Mouse (Mus musculus): ENCODE measurements around the gene Tmem131l. TPM values are rescaled to one million over a fixed set of nuclear protein-coding genes. Genes with fewer than 3 reads are reported as not detected.
A peak's percentile ranks its signal among the peaks of the same experiment; 100 is the strongest.

Gene Tmem131l
- total RNA-seq (2017), result 43.8 and 44.3 TPM in 2 replicates

DNA sequence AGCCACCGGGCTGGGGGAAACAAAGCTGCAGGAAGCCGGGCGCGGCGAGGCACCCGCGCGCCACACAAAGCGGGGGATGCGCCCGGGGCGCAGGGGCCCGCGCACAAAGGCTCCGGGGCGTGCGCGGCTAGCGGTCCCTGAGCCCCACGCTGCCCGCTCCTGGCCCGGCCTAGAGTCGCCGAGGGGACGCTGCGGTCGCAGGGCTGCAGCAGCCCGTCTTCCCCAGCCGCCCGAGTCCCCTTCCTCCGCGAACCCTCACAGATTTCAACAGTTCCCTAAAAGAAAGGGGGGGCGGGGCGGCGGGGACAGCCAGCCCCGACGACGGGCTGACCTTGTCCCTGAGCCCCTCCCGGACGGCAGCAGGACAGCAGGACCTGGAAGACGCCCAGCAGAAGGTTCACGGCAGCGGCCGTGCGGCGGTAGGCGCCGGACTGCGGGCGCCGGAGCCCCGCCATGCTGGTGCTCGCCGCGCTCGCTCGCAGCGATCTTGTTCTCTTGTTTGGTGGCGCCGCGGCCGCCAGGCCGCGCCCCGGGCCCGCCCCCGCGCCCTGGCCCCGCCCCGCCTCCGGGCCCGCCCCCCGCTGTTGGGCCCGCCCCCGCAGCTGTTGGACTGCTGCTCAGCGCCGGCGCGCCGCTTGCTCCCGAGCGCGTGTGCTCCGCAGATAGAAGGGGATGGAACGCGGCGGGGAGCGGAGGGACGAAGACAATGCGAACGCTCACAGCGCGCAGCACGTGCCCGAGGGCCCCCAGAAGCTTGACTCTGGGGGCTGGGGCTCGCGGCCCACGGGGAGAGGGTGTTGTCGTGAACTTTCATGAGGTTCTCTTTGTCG lies at the start of gene Tmem131l:
Tmem131l (minus strand) TSS at position 530 of the 830 bp plus-strand sequence.
- peak; percentile 53 for ATAC-seq (replicated peaks; ENCODE audit: low read depth, poor library complexity, severe bottlenecking)

DNA sequence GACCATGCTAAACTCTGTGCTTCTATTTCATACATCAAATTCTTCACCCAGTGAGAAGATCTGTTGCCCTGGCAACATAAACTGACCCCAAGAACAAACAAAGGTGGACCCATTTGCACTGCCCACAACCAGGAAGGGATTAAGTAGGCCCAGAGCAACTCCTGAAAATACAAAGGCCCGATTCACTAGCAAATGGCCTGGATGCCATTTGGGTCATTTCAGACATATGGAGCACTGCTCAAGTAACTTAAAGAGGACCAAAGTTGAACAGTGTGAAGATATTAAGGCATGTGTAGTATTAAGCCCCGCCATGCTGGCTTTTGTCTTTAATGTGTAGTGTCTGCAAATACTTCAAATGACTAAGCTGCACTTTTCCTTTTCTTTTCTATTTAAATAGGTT lies 46.9 kb upstream of the Tmem131l start:
- ATAC-seq (replicated peaks; ENCODE audit: low read depth, poor library complexity, severe bottlenecking), result no peak

DNA sequence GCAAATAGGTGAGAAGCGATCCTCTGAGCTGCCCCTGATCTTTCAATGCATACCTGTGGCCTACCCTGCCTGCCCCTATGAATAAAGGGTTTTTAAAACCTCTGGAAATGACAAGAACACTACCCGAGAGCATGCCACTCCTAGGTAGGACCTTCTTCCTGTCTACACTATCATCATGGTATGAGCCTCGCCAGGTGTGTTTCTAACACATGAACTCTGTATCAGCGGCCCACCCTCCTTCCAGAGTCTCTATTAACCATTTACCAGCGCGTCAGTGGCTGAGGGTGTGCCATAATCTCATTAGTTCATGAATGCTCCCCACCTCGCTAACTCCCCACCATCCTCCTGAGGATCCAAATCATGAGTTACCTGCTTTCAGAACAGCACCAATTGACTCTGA lies 46.4 kb upstream of the Tmem131l start:
- no peak for ATAC-seq (replicated peaks; ENCODE audit: low read depth, poor library complexity, severe bottlenecking)

DNA sequence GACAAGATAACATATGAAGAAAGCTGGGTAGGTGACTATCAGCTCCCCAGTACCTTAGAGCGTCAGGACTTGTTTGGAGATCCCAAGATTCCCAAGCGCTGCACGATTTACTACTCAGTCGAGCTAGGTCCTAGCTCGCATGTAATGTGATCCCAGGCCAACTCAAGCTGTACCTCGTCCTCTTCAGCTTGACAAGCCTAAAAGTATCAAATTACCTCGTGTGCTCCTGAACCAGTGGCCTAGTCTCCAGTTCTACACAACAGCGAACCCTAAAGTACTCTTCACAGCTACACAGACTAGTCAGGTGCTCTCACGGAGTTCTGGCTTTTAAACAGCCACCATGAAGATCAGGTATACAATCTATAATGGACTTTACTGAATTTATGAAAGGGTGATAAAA lies 45.5 kb upstream of the Tmem131l start:
- ATAC-seq (replicated peaks; ENCODE audit: low read depth, poor library complexity, severe bottlenecking), result no peak

DNA sequence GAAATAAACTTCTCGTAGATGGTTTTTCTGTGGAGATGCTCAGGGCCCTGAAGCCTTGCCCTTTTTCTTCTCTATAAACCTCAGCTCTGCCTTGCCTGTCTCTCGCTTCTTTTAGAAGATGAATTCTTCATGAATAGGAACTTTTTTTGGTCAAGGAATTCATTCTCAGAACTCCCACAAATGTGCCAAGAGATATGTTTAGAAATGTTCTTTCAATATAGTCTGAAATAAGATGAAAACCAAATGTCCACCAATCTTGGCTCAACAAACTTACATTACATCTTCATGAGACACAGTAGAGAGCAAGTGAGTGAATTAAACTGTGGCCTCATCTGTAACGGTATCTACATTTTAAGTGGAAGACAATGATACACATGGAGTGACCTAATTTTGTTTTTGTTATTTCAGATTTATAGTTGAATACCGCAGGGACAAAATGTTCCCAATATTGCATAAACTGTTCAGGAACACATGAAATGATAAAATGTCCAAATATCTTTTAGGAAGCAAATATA lies 41.3 kb upstream of the Tmem131l start:
- ATAC-seq (replicated peaks; ENCODE audit: low read depth, poor library complexity, severe bottlenecking), result no peak

DNA sequence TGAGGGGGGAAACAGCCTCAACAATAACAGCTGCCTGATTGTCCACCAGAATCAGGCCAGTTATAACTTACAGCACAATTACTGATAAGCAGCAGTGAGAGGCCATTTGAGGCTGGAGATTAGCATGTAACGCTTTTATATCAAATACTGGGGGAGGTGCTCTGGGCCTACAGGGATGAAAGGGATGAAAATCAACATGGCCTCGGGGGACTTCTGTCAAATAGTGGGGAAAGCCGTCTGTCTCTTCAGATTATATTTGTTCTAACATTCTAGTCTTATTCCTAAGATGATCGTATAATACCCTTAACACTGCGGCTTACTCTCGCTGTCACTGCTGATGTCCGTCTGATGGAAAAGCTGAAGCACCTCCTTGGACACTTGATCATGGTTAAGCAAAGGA lies 40.1 kb upstream of the Tmem131l start:
- ATAC-seq (replicated peaks; ENCODE audit: low read depth, poor library complexity, severe bottlenecking), result no peak

DNA sequence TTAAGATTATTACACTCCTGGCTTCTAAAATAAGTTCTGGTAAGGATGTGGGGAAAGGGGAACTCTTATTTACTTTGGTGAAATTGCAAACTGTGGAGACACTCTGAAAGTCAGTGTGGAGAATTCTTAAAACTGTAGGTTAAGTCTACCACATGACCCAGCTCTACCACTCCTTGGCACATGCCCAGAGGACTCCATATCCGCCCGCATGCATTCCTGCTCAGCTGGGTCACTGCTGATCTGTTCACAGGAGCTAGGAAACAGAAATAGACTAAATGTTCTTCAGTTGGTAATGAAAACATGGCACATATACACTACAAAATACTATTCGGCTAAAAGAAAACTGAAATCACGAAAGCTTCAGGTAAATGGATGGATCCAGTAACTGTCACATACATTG lies 37.5 kb upstream of the Tmem131l start:
- no peak for ATAC-seq (replicated peaks; ENCODE audit: low read depth, poor library complexity, severe bottlenecking)

DNA sequence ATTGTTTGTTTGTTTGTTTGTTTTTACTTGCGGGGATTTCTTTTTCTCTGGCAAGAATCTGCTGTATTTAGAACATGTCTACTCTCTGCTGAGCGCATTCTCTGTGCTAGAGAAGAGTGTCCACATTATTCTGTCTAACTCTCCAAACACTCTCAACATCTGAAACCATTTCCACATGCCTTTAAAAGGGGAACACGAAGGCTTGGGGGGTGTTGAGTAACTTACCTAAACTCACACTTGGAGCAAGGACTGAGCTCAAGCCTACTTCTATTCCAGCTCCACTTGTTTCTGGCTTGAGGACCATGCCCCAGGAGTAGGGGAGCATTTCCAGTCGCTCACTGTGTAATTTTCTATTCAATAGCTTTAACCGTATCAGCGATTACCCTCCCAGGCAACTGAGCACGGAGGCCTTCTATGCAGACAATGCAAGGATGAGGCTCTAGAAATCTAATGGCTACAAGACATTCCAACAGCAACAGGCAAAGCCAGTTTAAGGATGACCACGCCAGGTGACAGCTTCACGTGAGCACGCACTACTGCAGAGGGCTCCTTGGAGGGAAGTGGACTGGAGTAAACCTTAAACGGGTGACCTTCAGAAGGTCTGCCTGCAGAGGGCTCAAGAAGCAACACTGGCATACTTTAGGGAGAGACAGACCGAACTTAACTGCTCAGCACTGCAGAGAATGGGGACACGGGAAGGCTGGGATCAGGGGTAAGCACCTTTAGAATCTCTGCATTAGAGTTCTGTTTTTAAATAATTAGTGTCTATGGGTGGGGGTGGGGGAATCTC lies 36.8 kb upstream of the Tmem131l start:
- no peak for ATAC-seq (replicated peaks; ENCODE audit: low read depth, poor library complexity, severe bottlenecking)

DNA sequence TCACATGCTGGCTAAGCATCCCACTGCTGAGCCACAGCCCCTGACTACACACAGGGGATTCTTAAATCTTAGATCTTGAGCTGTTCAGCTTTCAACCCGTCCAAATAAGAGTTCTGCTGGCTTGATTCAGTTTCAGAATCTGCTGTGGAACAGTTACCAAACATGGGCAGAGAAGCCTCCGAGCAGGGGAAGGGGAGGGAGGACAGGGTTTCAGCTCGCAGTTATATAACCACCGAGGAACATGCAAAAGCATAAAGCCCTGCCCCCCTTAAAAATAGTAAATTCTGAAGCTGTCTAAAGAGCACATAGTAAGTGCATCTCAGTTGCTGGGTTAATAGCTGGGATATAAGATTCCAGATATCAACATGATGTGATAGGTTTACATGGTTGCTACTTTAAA lies 35.5 kb upstream of the Tmem131l start:
- ATAC-seq (replicated peaks; ENCODE audit: low read depth, poor library complexity, severe bottlenecking), result no peak

DNA sequence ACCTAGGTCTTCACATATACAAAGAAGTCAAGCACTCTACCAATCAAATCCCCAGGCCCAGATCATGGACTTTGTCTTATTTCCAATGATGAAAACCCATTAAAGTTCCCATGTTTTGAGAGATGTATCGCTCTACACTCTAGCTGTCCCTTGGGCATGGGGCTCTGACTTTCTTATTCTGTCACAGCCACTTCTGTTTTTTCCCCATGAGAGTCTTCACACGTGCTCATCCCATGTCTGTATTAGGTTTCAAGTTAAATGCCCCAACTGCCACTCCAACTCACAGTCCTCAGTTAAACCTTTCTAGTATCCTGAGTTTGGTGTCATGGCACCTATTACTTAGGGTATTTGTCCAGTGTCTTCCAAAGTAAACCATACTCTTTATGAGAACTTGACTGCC lies 34.8 kb upstream of the Tmem131l start:
- ATAC-seq (replicated peaks; ENCODE audit: low read depth, poor library complexity, severe bottlenecking), result no peak

DNA sequence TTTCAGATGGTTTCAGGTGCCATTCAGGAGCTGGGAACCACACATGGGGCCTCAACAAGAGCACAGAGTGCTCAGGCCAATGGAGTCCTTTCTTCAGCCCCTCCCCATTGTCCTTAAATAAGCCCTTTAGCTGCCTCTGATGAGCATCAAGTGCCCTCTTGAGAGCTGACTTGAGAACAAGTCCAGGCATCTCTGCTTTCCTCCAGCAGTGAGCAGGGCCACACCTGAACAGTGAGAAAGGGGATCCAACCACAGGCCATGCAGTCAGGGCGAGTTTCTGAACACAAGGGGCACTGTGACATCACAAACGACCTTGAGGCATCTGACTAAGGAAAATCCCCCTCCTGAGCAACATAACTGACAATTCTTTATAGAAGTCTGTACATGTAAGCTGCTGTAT lies 31.7 kb upstream of the Tmem131l start:
- 0 out of 2 replicates have a peak, but pooled peaks have one; percentile 40 for ATAC-seq (replicated peaks; ENCODE audit: low read depth, poor library complexity, severe bottlenecking)

DNA sequence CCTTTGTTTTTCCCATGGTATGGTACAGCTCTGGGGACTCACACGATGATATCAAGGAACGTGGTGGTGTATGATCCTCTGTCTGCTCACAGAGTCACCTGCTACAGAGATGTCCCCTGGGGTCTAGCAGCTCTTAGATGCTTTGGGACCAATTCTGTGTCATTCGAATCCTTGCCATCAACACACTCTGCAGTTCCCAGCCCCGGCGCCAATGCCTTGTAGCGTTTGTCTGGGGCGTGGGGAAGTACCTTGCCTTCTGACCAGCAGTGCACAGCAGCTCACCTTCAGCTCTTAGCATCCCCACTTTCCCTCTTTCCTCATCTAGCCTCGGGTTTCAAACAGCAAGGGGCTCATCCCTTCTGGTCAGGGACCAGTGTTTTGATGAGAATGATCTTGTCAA lies 30.8 kb upstream of the Tmem131l start:
- no peak for ATAC-seq (replicated peaks; ENCODE audit: low read depth, poor library complexity, severe bottlenecking)

DNA sequence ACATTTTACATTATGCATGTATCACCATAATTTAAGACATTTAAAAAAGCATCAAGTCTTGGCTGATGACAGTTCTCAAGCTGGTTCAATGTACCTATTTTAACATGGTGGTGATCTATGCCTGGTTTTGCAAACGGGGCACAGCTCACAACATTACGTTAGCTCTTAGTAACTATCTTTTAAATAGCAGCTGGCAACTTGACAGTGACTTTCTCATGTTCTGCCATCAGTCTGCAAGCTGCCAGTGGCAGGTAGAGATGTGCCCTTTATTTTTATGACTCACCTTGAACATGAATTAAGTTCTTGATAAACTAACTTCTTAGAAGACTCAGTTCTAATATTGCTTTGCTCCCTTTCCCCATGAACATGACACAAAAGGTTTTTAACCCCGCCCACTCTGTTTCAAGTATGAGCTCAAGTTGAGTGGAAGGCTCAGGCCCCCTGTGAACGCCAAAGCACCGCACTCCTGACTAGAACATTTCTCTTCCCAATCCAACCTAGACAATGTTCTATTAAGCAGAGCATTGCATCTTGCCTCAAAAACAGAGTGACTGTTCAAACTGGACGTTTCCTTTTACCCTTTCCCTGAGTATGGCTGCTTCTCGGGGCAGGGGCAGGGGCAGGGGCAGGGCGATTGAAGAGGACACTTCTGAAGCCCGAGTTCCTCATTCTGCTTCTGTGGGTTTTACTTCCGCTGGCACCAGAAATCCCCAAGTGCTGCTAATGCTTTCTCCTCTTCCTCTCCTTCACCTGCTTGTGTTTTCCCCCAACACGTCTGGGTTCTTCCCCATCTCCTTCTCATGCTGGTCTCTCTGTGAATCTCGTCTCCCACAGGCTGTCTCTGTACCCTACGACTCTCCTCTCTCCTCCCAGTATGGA lies 29.1 kb upstream of the Tmem131l start:
- peak; percentile 89 for ATAC-seq (replicated peaks; ENCODE audit: low read depth, poor library complexity, severe bottlenecking)

DNA sequence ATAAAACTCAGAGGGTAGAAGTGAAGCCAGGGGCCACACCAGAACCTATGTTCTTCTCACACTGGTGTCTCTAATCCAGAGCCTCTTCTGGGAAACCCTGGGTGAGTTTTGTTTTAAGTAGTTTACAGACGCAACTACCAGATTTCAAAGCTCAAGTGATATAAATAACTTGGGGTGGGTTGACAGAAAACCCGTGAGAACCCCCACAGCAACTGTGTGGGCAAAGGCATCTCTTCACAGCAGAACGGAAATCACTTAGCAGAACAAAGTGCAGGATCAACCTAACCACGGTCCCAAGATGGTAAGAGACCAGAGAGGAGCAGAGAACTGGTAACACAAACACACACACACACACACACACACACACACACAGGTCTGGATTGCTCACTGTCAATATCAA lies 25.9 kb upstream of the Tmem131l start:
- ATAC-seq (replicated peaks; ENCODE audit: low read depth, poor library complexity, severe bottlenecking), result no peak

DNA sequence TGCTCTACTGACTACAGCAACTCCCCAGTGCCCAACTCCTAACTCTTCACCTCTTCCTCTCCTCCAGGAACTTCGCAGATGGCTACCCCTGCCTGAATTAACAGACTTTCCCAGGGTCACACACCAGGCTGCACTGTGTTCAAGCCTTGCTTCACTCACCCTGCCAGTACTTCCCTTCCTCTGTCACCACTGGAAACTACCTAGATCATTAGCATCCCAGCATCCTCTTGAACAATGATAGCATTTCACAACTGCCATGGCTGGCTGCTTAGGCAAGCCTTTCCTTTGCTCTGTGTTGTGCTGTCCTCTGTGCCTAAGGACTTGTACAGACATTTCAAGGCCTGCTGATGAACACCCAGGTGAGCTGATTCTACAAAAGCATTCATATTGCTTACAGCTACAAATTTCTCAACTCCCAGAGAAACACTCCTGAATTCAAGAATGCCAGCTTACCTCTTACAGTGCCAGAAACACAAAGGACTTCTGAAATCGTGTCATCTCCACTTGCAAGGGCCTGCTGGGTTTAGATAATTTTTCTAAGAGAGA lies 23.5 kb upstream of the Tmem131l start:
- ATAC-seq (replicated peaks; ENCODE audit: low read depth, poor library complexity, severe bottlenecking), result 0 out of 2 replicates have a peak, but pooled peaks have one; percentile 24

DNA sequence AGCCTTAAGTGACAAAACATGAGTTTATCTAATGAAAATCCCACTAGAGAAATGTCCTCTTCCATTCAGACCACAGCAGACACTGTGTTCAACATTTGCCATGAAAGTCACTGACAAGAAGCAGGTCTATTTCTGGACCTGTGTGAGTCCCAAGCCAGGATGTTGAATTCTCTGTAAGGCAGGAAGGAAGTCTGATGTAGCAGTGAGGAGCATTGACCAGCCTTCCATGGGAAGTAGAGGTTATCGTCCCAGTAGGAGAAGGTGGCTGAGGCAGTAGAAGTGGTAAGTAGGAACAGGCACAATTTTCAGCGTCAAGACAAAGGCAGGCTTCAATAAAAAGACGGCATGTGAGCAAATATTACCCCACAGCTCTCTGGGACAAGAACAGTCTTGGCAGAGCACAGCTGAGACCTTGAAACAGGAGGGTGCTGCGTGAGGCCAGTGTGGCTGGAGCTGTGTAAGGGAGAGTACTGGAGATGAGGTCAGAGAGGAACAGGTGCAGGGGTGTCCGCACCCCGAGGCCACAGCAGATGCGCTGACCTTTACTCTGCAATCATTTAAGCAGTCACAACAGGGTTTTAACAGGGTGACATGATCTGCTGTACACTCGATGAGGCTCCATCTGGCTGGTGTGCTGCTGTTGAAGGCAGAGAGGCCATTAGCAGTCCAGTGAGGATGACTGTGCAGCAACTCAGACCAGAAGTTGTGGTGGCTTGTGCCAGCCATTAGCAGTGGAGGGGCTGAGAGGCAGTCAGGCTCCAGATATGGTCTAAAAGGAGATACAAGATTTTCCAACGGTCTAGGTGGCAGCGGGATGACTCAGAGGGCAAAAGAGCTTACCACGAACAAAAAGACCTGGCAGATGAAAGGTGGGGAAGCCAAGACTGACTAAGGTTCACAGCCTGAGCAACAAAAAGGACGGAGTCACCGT lies 21.8 kb upstream of the Tmem131l start:
- ATAC-seq (replicated peaks; ENCODE audit: low read depth, poor library complexity, severe bottlenecking), result peak; percentile 61; the same call in 1 of the 2 replicates

DNA sequence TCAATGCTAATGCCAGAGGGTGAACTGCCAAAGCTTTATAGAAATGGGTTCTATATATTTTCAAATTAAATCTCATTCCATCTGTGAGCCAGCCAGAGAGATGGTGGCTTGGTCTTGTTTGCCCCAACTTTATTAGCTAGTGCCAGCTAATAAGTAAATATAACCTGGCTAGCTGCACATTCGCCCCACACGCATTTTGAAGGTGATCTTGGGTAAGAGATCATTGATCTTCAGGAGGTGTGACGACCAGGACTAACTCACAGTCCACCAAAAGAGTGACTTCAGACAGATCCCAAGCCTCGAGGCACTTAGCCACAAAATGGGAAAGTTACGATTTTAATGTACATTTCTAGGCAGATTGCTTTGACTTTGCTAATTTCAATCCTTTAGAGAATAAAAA lies 21.0 kb upstream of the Tmem131l start:
- no peak for ATAC-seq (replicated peaks; ENCODE audit: low read depth, poor library complexity, severe bottlenecking)

DNA sequence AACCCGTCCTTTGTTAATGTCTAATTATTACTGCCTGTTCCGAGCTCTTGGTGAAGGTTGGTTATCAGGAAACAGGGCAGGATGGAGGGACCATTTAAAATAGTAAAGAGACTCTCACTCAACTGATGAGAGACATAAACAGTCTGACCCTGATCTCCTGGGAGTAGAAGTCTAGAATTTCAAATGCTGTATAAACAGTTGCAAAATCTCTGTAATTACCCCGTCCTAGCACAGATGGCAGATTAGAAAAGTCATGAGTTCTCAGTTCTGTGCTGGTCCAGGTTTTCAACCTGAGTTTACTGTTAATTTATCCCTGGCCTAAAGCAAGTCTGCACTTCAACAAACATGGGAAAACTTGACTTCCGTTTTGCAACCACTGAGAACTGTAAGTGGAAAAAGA lies 20.2 kb upstream of the Tmem131l start:
- ATAC-seq (replicated peaks; ENCODE audit: low read depth, poor library complexity, severe bottlenecking), result no peak

DNA sequence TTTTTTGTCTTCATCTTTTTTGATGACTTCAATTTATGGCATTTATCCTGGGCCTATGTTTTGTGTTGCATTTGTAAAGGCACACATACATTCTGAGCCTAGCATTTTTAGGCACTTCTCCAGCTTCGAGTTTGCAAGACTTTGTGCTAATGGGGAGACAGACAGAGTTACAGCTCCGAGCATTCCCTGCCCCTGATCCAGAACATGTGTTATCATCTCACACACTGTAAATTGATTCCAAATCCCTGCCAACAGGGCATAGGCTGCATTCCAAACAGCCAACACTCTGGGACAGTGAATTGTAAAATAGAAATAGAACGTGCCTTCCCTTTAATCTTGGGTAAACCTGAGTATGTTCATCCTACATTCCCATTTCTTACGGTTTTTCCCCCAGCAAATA lies 19.7 kb upstream of the Tmem131l start:
- ATAC-seq (replicated peaks; ENCODE audit: low read depth, poor library complexity, severe bottlenecking), result no peak
